Mouse (Mus musculus) gastrocnemius, postnatal 4 days (tissue): Measurements from ENCODE around the gene Gm10722. TPM values are rescaled to one million over a fixed set of nuclear protein-coding genes. Genes with fewer than 3 reads are reported as not detected.
"Not testable (repeated sequence)": the region's sequence is repeated elsewhere in the genome, so short reads cannot be mapped to it uniquely, and the experiment has no call there.

Source experiments
- DNase-seq, 2 experiments: peaks; one replicate each; pipeline ENCODE4 v3.0.0; 2021 to 2022; ENCODE audit warnings: low spot score in 2 of 2, mixed read lengths in 2 of 2
- microRNA-seq: library from miRNA; unstranded; fragments of <30 nt; microRNA quantifications from one replicate; pipeline ENCODE4 v1.2.0, GENCODE M21; 2021
- total RNA-seq, 2 experiments: library from RNA; stranded (reverse); gene quantifications; 2 replicates each; pipeline ENCODE4 v1.2.3; 2021

Gm10722 gene
- total RNA-seq, 2 experiments from 2014 or later = not detected

GRCm38 (mm10) chr9:3024912-3025467 is 24.3 kb downstream of the Gm10722 start, which contains the start of gene Gm10717:
Gene Gm10717, plus strand, starts transcription at chr9:3025417.
- not testable (repeated sequence) for DNase-seq

DNA sequence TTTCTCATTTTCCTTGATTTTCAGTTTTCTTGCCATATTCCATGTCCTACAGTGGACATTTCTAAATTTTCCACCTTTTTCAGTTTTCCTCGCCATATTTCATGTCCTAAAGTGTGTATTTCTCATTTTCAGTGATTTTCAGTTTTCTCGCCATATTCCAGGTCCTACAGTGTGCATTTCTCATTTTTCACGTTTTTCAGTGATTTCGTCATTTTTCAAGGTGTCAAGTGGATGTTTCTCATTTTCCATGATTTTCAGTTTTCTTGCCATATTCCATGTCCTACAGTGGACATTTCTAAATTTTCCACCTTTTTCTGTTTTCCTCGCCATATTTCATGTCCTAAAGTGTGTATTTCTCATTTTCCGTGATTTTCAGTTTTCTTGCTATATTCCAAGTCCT is 24.9 kb downstream of the Gm10722 start:
- DNase-seq = peak; percentile 80 to 94

GRCm38 (mm10) chr9:3026136-3026535 is 25.4 kb downstream of the Gm10722 start:
- peak in 1 of 2 experiments; percentile 44 for DNase-seq

DNA sequence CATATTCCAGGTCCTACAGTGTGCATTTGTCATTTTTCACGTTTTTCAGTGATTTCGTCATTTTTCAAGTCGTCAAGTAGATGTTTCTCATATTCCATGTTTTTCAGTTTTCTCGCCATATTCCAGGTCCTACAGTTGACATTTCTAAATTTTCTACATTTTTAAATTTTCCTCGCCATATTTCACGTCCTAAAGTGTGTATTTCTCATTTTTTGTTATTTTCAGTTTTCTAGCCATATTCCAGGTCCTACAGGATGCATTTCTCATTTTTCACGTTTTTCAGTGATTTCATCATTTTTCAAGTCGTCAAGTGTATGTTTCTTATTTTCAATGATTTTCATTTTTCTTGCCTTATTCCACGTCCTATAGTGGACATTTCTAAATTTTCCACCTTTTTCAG is 26.0 kb downstream of the Gm10722 start:
- peak in 1 of 2 experiments; percentile 59 for DNase-seq

DNA sequence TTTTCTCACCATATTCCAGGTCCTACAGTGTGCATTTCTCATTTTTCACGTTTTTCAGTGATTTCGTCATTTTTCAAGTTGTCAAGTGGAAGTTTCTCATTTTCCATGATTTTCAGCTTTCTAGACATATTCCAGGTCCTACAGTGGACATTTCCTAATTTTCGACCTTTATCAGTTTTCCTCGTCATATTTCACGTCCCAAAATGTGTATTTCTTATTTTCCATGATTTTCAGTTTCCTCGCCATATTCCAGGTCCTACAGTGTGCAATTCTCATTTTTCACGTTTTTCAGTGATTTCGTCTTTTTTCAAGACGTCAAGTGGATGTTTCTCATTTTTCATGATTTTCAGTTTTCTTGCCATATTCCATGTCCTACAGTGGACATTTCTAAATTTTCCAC is 26.5 kb downstream of the Gm10722 start:
- not testable (repeated sequence) for DNase-seq

DNA sequence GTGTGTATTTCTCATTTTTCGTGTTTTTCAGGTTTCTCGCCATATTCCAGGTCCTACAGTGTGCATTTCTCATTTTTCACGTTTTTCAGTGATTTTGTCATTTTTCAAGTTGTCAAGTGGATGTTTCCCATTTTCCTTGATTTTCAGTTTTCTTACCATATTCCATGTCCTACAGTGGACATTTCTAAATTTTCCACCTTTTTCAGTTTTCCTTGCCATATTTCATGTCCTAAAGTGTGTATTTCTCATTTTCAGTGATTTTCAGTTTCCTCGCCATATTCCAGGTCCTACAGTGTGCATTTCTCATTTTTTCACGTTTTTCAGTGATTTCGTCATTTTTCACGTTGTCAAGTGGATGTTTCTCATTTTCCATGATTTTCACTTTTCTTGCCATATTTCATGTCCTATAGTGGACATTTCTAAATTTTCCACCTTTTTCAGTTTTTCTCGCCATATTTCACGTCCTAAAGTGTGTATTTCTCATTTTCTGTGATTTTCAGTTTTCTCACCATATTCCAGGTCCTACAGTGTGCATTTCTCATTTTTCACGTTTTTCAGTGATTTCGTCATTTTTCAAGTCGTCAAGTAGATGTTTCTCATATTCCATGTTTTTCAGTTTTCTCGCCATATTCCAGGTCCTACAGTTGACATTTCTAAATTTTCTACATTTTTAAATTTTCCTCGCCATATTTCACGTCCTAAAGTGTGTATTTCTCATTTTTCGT is 28.7 kb downstream of the Gm10722 start:
- peak; percentile 13 to 73 for DNase-seq

GRCm38 (mm10) chr9:3030677-3031318 is 30.1 kb downstream of the Gm10722 start:
- DNase-seq = peak in 1 of 2 experiments; percentile 55

- not testable (repeated sequence) for DNase-seq
Measured at GRCm38 (mm10) chr9:3034299-3034698, 33.6 kb downstream of the Gm10722 start, which contains the start of gene Gm17535. Gene Gm17535, plus strand, starts transcription at chr9:3034599.

DNA sequence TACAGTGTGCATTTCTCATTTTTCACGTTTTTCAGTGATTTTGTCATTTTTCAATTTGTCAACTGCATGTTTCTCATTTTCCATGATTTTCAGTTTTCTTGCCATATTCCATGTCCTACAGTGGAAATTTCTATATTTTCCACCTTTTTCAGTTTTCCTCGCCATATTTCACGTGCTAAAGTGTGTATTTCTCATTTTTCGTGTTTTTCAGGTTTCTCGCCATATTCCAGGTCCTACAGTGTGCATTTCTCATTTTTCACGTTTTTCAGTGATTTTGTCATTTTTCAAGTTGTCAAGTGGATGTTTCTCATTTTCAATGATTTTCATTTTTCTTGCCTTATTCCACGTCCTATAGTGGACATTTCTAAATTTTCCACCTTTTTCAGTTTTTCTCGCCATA is 35.9 kb downstream of the Gm10722 start, which contains the start of gene Gm10715:
Gene Gm10715 (plus strand): TSS at position 301 of the 400 bp plus-strand sequence.
- DNase-seq = not testable (repeated sequence)

GRCm38 (mm10) chr9:3038161-3038560 is 37.4 kb downstream of the Gm10722 start:
- not testable (repeated sequence) for DNase-seq

Small RNA genes lying within 50 kb of the gene (microRNA-seq; reads per million reads assigned to microRNA genes)
- gene Mir101c = not detected

Other genes with a start within 250 kb of the Gm10722 start
- gene Gm11168, start 2.4 kb downstream of the Gm10722 start, total RNA-seq = not detected
- under 1 TPM; 0.73 to 0.86 TPM for gene Gm10721, start 12.2 kb downstream of the Gm10722 start, total RNA-seq
- gene Gm10720, start 14.7 kb downstream of the Gm10722 start, total RNA-seq = not detected
- gene Gm10719, start 16.5 kb downstream of the Gm10722 start, total RNA-seq = 1 to 10 TPM in 1 of 2 experiments, under 1 TPM in 1; 0.93 to 1.1 TPM
- gene Gm10718, start 22.6 kb downstream of the Gm10722 start, total RNA-seq = 1 to 10 TPM; 1.2 to 1.8 TPM
- under 1 TPM in 1 of 2 experiments, not detected in 1; 0.78 TPM for gene Gm10717, start 24.5 kb downstream of the Gm10722 start, total RNA-seq
- not detected for gene Gm17535, start 33.7 kb downstream of the Gm10722 start, total RNA-seq
- gene Gm10715, start 36.0 kb downstream of the Gm10722 start, total RNA-seq = not detected